Mouse (Mus musculus) fat pad, adult 2 months (tissue): ENCODE results near the gene Kcnab3.
A peak's percentile ranks its signal among the peaks of the same experiment; 100 is the strongest.

Source experiments
- DNase-seq: peaks from one replicate; pipeline ENCODE4 v3.0.0-alpha.2; 2011; ENCODE audit warnings: low read depth, low spot score; ENCODE audit errors: extremely low read depth

Kcnab3 gene

DNA sequence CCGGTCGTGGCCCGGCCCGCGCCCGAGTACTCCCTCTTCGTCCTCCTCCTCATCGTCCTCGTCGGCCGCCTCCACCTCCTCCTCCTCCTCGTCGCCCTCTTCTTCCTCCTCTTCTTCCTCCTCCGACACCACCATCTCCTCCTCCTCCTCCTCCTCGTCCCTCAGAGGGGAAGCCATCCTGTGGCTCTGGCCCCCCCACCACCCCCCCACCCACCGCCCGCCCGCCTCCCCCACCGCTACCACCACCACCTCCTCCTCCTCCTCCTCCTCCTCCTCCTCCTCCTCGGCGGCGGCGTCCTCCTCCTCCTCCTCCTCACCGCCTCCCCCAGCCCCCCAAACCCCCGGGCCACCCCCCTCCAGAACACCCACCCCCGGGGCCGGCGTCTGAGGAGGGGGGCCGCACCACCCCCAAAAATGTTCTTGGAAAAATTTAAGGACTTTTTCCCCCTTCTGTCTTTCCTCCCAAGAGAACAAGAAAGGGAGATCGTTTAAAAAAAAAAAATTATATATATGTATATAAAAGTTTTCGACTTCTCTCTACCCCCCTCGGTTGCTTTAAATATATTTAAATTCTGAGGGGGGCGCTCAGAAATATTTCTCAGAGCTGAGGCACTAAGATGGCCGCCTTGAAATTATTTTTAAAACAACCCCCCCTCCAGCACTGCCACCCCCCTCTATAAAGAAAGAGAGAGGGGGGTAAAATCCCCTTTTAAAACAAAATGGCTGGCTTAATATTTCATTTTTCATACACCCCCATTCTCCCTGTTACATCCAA, 43.3 kb downstream of the Kcnab3 start, which contains the start of gene Chd3:
Gene Chd3 (minus strand): TSS at position 192 of the 775 bp plus-strand sequence.
- DNase-seq: no peak

DNA sequence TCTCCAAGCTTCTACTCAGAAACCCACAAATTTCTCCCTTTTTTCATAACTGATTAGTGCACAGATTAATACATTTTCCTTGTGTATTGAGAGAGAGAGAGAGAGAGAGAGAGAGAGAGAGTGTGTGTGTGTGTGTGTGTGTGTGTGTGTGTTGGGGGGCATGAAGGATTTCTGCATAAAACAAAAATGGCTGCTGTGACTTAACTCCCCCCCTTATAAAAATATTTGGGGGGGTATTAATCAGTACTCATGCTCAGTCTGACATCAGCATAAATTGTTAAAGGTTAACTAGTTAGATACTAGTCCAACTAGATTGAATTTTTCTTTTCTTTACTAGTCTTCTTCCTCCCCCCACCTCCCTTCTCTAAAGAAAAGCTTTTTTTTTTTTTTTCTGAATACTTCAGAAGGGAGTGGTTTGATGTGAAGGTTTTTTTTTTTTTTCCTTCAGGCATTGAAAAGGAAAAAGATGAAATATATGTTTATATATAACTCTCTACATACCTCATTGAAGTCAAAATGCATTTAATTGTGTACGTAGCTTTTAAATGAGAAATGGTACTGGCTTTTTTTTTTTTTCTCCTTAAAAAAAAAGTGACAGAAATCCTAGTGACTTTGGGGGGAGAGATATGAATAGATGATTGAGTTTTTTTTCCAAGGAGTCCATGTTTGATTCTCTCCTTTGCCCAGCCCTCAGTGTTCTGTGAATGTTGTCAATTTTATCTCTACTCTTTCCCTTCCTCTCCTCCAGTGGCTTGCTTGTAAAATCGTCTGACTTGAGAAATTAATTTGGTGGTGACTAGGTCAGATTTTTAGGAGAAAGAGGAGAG, 44.1 kb downstream of the Kcnab3 start:
- DNase-seq: no peak

DNA sequence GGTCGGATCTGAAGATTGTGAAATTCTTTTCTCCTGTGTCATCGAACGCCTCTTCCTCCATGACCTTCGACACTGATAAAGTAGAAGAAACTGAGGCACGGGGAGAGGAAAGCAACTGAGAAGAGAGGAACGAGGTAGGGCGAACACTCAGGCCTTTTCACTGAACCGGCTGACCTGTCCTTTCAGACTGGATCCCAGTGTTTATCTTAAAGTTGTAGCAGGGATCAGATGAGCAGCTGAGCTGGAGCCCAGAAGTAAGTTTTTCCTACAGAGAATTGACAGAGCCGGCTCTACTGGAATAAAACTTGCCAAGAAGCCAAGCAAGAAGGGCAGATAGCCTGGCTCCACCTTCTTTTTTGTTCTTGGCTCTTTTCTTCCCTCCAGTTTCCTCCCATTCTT, 44.8 kb downstream of the Kcnab3 start:
- peak; percentile 42 for DNase-seq

DNA sequence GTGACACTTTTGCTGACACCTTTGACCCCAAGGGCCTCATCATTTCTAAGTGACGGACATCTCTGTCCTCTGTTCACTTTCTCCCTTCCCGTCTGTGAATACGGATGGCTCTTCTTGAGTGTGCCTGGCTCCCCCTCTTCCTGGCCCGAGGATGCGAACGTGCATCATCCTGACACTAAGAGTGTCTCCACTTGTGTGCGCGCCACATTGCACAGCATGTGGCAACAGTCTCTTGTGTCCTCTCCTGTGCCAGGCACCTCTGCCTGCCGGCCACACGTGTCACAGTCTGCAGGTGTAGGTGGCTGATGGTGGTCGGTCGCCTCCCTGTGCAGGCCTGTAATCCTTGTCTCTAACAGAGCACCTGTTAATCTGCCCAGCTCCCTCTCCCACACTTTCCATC, 45.5 kb downstream of the Kcnab3 start:
- no peak for DNase-seq

DNA sequence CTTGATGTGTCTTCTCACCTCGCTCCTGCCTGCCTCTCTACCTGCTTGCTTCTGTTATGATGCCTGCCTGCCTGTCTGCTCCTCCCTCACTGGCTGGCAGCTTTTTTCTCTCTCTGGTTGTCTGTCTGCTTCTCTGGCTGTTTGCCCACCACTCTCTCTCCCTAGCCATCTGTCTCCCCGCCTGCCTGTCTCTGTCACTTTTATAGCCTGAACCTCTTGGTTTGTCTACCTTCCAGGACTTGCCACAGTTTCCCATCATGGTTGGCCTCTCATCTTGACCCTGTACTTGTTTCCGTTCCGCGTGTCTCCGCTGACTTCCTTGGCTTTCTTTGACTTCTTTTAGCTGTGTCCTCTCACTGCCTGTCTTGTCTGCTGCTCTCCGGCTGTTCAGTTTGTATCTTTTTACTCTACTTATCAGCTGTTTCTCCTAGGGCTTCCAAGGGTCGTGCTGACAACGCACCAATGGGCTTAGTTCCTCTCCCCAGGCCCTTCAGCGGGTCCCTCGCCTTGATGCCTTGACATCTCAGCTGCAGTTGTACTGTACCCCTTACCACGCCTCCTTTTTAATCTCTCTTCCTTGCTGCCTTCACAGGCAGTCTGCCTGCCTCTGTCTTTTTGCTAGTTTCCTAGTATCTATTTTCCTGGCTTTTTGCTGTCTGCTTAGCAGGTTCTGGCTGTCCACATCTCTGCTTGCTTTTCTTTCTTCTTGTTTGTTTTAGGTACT, 46.2 kb downstream of the Kcnab3 start:
- DNase-seq: no peak

DNA sequence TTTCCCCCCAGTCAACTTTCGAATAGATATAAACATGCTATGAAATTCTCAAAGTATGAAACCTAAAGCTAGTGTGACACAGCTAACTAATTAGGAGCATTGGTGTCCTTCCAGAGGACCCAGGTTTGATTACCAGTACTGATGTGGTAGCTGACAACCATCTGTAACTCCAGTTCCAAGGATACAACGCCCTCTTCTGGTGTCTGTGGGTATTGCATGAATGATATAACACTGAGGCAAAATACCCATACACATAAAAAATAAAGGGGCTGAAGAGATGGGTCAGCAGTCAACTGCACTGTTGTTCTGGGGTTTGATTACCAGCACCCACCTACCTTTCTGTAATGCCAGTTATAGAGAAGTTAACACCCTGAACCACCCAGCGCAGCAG, 46.7 kb downstream of the Kcnab3 start:
- DNase-seq: no peak

DNA sequence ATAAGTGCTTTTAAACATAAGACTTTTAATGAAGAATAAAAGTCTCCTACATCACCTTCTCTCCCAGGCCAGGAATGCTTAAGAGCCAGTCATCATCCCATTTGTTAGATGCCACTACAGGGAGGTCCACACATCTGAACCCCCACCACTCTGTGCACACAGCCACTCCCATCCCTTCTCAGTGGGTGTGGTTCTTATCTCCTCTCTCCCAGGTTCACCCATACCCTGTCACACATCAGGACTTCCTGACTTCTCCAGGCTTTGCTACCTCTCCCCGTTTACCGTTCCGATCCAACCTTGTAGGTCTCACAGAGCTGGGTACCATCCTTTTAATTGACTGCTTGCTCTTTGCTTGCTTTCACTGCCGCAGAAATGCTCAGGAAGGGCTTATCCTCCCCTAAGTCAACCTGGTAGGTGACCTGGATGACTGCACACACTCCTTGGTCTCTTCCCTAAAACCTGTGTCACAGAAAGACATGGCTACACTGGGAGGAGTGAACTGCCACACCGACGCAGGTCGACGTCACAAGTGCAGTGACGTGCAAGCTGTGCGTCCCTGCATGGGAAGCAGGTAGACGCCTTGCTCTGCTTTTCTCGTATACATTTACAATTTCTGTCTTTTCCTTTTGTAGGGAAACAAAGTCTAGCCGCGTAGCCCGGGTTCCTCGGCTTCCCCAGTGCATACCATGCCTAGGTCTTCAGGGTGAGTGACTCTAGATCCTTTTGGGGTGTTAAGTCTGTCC, 47.3 kb downstream of the Kcnab3 start:
- no peak for DNase-seq

DNA sequence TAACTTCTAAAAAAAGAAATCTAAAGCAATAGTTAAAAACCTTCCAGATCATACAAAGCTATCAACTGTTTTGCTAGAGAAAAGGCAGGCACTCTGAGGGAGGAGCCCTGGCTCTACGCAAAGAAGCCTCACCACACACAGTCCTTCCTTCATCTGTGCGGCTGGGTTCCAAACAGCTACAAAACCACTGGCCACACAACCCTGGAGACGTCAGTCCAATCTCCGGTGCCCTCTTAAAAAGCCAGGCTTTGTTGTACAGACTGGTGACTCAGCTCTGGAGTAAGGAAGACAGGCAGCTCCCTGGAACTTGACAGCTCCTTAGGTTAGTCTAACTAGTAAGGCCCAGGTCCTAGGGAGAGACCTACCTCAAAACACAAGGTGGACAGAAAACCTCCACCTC, 49.6 kb downstream of the Kcnab3 start:
- DNase-seq: no peak

DNA sequence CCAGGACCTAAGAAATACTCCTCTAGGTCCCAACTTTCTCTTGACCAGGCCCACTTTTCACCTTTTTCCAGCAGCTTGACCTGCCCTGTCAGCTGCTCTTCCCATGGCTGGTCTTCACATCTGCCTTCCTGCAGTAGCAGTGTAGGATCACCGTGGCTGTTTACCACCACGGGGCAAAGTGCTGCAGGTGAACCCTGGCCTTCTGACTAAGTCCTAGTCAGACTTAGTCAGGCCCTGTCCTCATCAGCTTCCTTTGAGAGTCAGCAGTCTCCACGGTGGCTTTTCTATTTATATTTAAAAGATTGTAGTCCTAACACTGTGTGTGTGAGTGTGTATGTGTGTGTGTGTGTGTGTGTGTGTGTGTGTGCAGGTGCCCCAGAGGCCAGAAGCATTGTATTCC, 51.7 kb downstream of the Kcnab3 start:
- DNase-seq: no peak

DNA sequence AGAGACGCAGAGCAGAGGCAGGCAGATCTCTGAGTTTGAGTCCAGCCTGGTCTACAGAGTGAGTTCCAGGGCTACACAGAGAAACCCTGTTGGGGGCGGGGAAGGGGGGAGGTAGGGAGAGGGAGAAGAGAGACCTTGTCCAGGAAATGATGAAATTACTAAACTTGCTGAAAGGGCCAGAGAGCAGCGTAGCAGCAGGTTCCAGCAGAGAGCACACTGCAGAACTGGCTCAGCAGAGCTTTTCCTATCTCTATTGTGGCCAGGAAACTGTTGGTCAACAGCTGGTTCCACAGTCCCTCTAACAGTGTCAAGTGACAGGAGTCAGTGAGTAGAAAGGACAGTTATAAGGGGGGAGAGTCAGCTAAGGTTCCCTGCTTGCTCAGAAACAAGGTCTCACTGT, 53.5 kb downstream of the Kcnab3 start:
- no peak for DNase-seq

DNA sequence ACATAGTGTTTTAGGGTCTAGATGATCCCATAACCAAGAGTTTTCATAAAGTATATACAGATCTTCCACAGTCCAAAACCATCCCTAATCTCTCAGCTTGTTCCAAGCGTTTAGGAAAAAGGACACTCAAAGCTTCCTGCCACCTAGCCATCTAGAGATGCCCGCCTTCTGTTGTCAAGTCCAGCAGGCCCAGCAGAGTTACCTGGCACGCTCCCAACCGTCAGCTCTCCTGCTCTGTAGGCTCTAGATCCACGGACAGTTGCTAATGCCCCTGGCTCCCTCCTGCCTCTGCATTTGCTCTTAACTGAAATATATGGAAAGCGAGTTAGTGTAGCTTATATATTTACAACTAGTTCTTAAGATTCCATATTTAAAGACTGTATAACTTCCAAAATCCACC, 55.3 kb downstream of the Kcnab3 start:
- no peak for DNase-seq
